Mouse (Mus musculus): ENCODE measurements around the gene Ahdc1. TPM values are rescaled to one million over a fixed set of nuclear protein-coding genes. Genes with fewer than 3 reads are reported as not detected.

Ahdc1 gene
- polyA plus RNA-seq, 1 experiment from 2014 or later = 5.3 TPM

DNA sequence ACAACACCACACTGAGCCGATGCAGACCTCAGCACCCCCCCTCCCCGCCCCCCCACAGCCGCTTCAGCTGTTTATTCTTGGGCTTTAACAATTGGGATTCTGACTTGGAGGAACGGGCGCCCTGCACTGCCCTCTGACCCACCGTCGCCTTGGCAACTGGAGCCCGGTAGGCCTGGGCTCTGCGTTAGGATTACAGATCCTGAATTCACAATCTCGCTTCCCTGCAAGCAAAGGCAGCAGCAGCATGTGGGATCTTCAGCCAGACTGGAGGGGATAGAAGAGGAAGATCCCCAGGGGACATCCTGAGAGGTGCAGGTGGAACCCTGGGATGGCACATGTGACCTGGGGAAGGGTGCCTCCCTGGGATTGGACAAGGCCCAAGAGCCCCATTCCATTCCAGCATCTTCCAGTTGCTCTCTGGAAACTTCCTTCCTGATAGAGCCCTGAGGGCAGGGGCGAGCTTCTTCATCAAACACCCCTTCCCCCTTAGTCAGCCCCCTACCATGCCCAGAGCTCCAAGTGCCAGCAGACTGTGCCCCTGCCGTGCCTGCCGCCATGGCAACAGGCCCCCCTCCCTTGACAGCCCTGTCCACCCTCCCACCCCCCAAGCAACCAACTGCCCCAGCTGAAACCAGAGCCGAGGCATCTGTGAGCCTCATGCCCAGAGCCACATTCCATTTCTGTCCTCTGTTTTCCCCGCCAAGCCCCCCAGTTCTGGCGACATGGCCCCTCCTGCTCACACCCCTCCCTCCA, 36.5 kb downstream of the Ahdc1 start:
- Histone ChIP-seq H3K27me3 (replicated peaks; ENCODE audit: control insufficient read depth, insufficient read depth, low read length) (no peaks in the 10 kb centered on the region), H3K4me3 (ENCODE audit: low read length) (no peak overlapping the region), H3K9ac (ENCODE audit: low read depth, low read length) (peak overlapping the region; percentile 42; the same call in 1 of the 2 replicates), H3K4me2 (ENCODE audit: low read depth, low read length) (0 out of 2 replicates have a peak overlapping the region, but pooled peaks have one; percentile 16), H3K27ac (ENCODE audit: low read length) (peak overlapping the region; percentile 54; the same call in 1 of the 2 replicates), H3K36me3 (ENCODE audit: control insufficient read depth, insufficient read depth, low read length) (no peaks in the 10 kb centered on the region), H3K4me1 (ENCODE audit: control insufficient read depth, insufficient read depth, low read length) (peaks cover 98% of the 10 kb centered on the region), H3K9me3 (ENCODE audit: control insufficient read depth, low read length) (no peaks in the 10 kb centered on the region)
- WGBS = 24% methylated on average over 16 of the region's 16 CpGs
- no peak for ATAC-seq

DNA sequence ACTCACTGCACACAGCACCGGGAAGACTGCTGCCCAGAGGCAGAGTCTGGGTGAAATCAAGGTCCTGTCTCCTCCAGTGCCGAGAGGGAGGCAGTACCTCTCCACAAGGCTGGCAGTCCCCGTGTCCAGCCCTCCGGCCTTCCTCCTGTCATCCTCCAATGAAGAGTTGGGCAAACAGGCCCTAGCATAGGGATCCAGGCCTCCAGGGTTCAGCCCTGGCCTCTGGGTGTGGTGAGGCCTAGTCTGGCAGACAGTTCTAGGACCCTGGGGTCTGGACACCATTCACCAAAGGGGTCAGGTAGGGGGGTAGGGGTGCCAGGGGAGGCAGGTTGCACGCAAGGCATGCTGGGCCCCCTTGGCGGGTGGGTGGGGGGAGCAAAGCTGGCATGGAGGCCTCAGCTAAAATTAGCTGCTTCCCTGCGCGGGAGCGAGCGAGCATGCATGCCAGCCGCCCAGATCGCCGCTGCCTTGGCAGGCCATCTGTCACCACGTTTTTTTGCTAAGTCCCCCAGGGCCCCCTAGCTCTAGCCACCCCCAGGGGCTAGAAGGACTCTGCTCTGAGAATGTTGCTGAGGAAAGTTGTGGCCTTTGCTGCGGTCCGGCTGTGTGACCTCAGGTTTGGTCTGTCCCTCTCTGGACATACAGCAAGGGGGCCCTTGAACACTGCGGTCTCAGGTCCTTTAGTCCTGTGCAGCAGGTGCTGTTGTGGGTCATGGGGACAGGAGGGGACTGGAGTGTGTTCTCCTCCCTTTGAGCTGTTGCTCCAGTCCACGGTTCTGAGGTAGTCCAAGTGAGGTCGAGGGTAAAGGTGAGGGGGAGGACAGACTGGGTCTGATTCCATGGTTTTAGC, 38.2 kb downstream of the Ahdc1 start:
- Histone ChIP-seq H3K27me3 (replicated peaks; ENCODE audit: control insufficient read depth, insufficient read depth, low read length) (no peaks in the 10 kb centered on the region), H3K9me3 (ENCODE audit: control insufficient read depth, low read length) (no peaks in the 10 kb centered on the region), H3K4me2 (ENCODE audit: low read depth, low read length) (no peak overlapping the region), H3K27ac (ENCODE audit: low read length) (0 out of 2 replicates have a peak overlapping the region, but pooled peaks have one; percentile 4), H3K9ac (ENCODE audit: low read depth, low read length) (peak overlapping the region; percentile 25), H3K36me3 (ENCODE audit: control insufficient read depth, insufficient read depth, low read length) (no peaks in the 10 kb centered on the region), H3K4me1 (ENCODE audit: control insufficient read depth, insufficient read depth, low read length) (peaks cover 95% of the 10 kb centered on the region), H3K4me3 (ENCODE audit: low read length) (no peak overlapping the region)
- WGBS = 55% methylated on average over 19 of the region's 19 CpGs
- no peak for ATAC-seq

DNA sequence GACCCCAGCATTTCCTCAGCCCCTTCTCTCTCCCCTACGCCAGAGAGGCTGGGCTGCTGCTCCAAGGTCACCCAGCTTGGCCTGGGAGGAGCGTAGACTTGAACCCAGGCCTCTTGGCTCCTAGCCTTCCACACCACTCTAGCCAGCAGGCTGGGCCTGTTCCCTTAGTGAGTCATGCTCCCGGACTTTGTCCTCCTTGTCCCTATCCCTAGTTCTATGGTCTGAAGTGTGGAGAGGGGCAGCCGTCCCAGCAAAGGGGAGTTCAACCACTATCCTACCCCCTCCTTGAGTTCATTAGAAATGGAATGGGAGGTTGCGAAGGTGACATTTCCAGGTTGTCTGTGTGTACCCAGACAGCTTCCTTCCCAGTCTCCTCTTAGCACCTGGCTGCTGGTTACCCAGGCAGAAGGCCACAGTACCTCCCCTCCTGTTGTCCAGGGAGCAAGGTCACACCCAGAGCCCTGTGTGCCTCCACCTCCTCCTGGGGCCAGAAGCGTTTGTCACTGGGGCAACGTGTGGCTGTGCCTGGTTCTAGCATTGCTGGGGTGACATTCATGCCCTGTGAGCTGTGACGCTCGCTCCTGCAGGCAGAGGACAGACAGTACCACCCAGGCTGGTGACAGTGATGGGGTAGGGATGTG, 39.3 kb downstream of the Ahdc1 start:
- WGBS = 70% methylated on average over 9 of the region's 9 CpGs
- Histone ChIP-seq H3K27ac (ENCODE audit: low read length) (0 out of 2 replicates have a peak overlapping the region, but pooled peaks have one; percentile 4), H3K9ac (ENCODE audit: low read depth, low read length) (no peak overlapping the region)

DNA sequence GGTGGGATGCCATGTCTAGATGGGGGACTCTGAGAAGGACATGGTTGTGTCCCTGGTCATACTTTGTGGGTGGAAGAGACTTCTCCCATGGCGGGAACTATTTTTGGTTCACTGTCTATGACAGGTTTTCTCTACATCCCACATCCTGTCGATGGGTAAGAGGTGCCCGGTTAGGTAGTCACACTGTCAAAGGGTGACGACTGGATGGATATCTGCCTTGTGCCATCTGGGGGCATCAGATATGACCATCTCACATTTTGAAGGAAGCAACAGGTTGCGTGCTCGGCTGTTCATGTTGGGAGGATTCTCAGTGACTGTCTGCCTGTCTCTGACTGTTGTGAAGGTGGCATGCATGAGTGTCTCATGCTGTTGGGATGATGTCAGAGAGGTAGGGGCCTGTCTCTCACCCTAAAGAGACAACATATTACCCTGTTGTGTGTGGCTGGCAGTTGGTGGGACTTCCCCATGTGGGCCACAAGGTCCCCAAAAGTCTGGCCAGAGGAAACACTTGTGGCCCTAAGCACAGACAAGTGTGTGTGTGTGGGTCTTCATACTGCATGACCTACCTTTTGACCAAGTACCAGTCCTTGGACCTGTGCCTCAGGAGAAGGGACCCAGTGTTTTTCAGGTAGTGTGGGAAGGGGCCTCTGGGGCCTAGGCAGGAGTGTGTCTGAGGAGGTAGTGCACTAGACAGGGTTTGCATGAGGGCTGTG, 39.9 kb downstream of the Ahdc1 start:
- 90% methylated on average over 6 of the region's 6 CpGs for WGBS
- no peak overlapping the region for H3K4me3 ChIP-seq (ENCODE audit: low read length)
- H3K36me3 ChIP-seq (ENCODE audit: control insufficient read depth, insufficient read depth, low read length) = no peaks in the 10 kb centered on the region
- H3K9ac ChIP-seq (ENCODE audit: low read depth, low read length) = 0 out of 2 replicates have a peak overlapping the region, but pooled peaks have one; percentile 51
- no peaks in the 10 kb centered on the region for H3K27me3 ChIP-seq (replicated peaks; ENCODE audit: control insufficient read depth, insufficient read depth, low read length)
- peaks cover 95% of the 10 kb centered on the region for H3K4me1 ChIP-seq (ENCODE audit: control insufficient read depth, insufficient read depth, low read length)
- no peaks in the 10 kb centered on the region for H3K9me3 ChIP-seq (ENCODE audit: control insufficient read depth, low read length)
- no peak for ATAC-seq
- no peak overlapping the region for H3K4me2 ChIP-seq (ENCODE audit: low read depth, low read length)
- peak overlapping the region; percentile 33; the same call in 1 of the 2 replicates for H3K27ac ChIP-seq (ENCODE audit: low read length)

More for the DNA sequence above, 39.3 kb downstream of the Ahdc1 start:
- no peaks in the 10 kb centered on the region for H3K9me3 ChIP-seq (ENCODE audit: control insufficient read depth, low read length)
- no peaks in the 10 kb centered on the region for H3K27me3 ChIP-seq (replicated peaks; ENCODE audit: control insufficient read depth, insufficient read depth, low read length)
- H3K4me1 ChIP-seq (ENCODE audit: control insufficient read depth, insufficient read depth, low read length) = peaks cover 95% of the 10 kb centered on the region
- H3K36me3 ChIP-seq (ENCODE audit: control insufficient read depth, insufficient read depth, low read length) = no peaks in the 10 kb centered on the region
- H3K4me2 ChIP-seq (ENCODE audit: low read depth, low read length) = no peak overlapping the region
- peak; percentile 32; the same call in 1 of the 2 replicates for ATAC-seq
- H3K4me3 ChIP-seq (ENCODE audit: low read length) = no peak overlapping the region

DNA sequence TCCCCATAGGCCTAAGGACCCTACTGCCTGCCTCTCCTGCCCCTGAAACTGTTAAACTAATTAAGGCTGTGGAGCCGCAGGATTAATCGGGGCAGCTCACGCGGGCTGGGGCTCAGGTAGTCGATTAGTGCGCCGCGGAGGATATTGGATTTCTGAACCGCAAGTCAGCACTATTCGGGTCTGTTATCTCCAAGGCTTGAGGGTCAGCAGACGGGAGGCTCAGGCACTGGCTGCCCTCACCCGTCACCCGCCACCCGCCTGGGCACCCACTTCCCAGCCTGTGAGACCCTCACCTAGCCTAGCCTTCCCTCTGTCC, 40.4 kb downstream of the Ahdc1 start:
- H3K36me3 ChIP-seq (ENCODE audit: control insufficient read depth, insufficient read depth, low read length) = no peaks in the 10 kb centered on the region
- no peaks in the 10 kb centered on the region for H3K9me3 ChIP-seq (ENCODE audit: control insufficient read depth, low read length)
- H3K9ac ChIP-seq (ENCODE audit: low read depth, low read length) = peak overlapping the region; percentile 51; the same call in 1 of the 2 replicates
- no peak overlapping the region for H3K4me3 ChIP-seq (ENCODE audit: low read length)
- H3K27me3 ChIP-seq (replicated peaks; ENCODE audit: control insufficient read depth, insufficient read depth, low read length) = no peaks in the 10 kb centered on the region
- peak overlapping the region; percentile 33; the same call in 1 of the 2 replicates for H3K27ac ChIP-seq (ENCODE audit: low read length)
- H3K4me2 ChIP-seq (ENCODE audit: low read depth, low read length) = 0 out of 2 replicates have a peak overlapping the region, but pooled peaks have one; percentile 5
- no peak for ATAC-seq
- H3K4me1 ChIP-seq (ENCODE audit: control insufficient read depth, insufficient read depth, low read length) = peaks cover 95% of the 10 kb centered on the region
- 66% methylated on average over 14 of the region's 14 CpGs for whole genome bisulfite sequencing

DNA sequence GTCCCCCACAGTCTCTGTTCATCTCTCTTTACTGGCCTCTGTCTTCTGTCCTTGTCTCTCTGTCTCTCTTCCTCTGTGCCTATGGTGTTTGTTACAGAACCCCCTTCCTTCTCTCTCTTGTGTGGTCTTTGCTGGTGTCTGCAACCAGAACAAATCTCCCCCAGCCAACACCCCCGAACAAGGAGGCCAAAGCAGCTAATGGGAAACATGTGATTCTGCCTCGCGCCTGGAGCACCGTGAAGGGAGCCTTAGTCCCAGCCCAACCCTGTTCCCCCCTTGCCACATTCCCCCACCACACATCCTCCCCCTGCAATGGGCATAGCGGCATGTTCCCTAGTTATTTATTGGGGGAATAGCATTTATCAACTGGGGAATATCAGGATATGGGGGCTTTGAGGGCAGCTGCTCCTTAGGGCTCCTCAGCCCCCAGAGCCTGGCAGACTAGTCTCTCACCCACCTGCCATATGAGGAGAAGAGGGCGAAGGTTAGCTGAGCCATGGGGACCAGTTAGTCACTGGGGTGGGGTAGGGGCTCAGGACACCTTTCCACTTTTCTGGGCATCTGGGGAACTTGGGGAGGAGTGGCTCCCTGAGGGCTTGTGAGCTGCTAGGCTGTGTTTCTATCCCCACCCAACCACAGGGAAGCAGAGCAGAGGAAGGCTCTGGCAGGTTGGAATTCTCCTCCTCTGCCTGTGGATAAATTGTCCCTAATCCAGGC, 41.1 kb downstream of the Ahdc1 start:
- Histone ChIP-seq H3K27me3 (replicated peaks; ENCODE audit: control insufficient read depth, insufficient read depth, low read length) (no peaks in the 10 kb centered on the region), H3K4me3 (ENCODE audit: low read length) (no peak overlapping the region), H3K9ac (ENCODE audit: low read depth, low read length) (peak overlapping the region; percentile 53; the same call in 1 of the 2 replicates), H3K9me3 (ENCODE audit: control insufficient read depth, low read length) (no peaks in the 10 kb centered on the region), H3K4me1 (ENCODE audit: control insufficient read depth, insufficient read depth, low read length) (peaks cover 94% of the 10 kb centered on the region), H3K4me2 (ENCODE audit: low read depth, low read length) (no peak overlapping the region), H3K27ac (ENCODE audit: low read length) (peak overlapping the region; percentile 33), H3K36me3 (ENCODE audit: control insufficient read depth, insufficient read depth, low read length) (no peaks in the 10 kb centered on the region)
- no peak for ATAC-seq
- 41% methylated on average over 6 of the region's 6 CpGs for WGBS

DNA sequence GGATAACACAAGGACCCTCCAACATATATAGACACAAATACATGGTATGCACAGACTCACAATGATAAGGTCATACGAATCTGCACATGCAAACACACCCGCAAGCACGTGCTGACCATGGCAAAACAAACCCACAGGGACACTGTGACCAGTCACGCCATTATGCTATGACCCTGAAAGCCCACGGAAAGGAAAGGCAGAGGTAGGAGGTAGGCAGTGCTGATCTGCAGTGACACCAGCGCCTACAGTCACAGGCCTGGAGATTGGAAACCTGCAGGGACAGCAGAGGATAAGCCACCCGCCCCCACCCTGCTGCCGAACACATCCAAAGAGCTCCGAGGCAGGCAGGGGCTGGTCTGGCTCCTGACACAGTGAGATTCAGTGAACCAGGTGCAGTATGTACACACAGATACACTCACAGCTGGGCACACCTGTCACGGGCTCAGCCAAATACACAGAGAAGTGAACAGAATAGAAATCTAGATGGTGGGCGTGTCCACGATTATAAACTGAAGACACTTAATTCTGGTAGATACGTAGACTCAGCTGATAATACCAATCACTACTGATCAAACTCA, 42.0 kb downstream of the Ahdc1 start:
- 68% methylated on average over 13 of the region's 13 CpGs for WGBS
- no peaks in the 10 kb centered on the region for H3K27me3 ChIP-seq (replicated peaks; ENCODE audit: control insufficient read depth, insufficient read depth, low read length)
- no peak for ATAC-seq
- H3K4me2 ChIP-seq (ENCODE audit: low read depth, low read length) = no peak overlapping the region
- H3K27ac ChIP-seq (ENCODE audit: low read length) = no peak overlapping the region
- no peaks in the 10 kb centered on the region for H3K9me3 ChIP-seq (ENCODE audit: control insufficient read depth, low read length)
- H3K9ac ChIP-seq (ENCODE audit: low read depth, low read length) = no peak overlapping the region
- H3K36me3 ChIP-seq (ENCODE audit: control insufficient read depth, insufficient read depth, low read length) = no peaks in the 10 kb centered on the region
- no peak overlapping the region for H3K4me3 ChIP-seq (ENCODE audit: low read length)
- H3K4me1 ChIP-seq (ENCODE audit: control insufficient read depth, insufficient read depth, low read length) = peaks cover 94% of the 10 kb centered on the region

DNA sequence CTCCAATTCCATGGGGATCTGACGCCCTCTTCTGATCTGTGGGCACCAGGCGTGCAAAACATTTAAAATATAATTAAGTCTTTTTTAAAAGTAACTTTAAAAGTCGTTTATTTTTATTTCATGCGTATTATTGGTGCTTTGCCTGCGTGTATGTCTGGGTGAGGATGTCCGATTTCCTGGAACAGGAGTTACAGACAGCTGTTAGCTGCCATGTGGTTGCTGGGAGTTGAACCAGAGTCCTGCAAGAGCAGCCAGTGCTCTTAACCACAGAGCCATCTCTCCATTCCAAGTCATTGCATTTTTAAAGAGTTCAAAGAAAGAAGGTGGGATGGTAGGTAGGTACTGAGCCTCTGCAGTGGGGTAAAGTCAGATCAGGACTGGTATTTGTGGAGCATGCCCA, 43.5 kb downstream of the Ahdc1 start:
- Histone ChIP-seq H3K9ac (ENCODE audit: low read depth, low read length) (0 out of 2 replicates have a peak overlapping the region, but pooled peaks have one; percentile 44), H3K36me3 (ENCODE audit: control insufficient read depth, insufficient read depth, low read length) (no peaks in the 10 kb centered on the region), H3K27me3 (replicated peaks; ENCODE audit: control insufficient read depth, insufficient read depth, low read length) (no peaks in the 10 kb centered on the region), H3K27ac (ENCODE audit: low read length) (peak overlapping the region; percentile 97; the same call in 1 of the 2 replicates), H3K9me3 (ENCODE audit: control insufficient read depth, low read length) (no peaks in the 10 kb centered on the region), H3K4me2 (ENCODE audit: low read depth, low read length) (no peak overlapping the region), H3K4me1 (ENCODE audit: control insufficient read depth, insufficient read depth, low read length) (peaks cover 94% of the 10 kb centered on the region), H3K4me3 (ENCODE audit: low read length) (no peak overlapping the region)
- no peak for ATAC-seq
- WGBS = 73% methylated on average over 6 of the region's 6 CpGs

All from intestine, embryonic 16.5 days (tissue).